Mouse (Mus musculus): Measurements from ENCODE around the gene Rem1. TPM values are rescaled to one million over a fixed set of nuclear protein-coding genes. Genes with fewer than 3 reads are reported as not detected.
A peak's percentile ranks its signal among the peaks of the same experiment; 100 is the strongest.

Gene Rem1
- total RNA-seq, 2 experiments from 2014 or later = 0.42 to 2.0 TPM

DNA sequence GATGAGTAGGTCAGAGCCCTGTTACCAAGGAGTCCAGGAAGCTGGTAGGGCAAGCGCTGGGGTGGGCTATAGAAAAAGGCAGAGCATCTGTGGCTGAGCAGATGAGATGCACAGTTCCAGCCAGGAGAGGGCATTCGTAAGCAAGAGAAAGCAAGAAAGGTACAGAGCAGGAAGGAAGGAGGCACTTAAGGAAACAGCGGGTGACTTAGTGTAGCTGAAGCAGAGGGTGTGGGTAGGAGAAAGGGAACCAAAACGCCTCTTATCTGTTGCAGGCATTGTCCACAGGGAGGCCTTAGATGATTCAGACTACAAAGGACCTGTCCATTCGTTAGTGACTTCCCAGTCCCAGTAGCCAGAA lies 44.9 kb downstream of the Rem1 start:
- Histone ChIP-seq H3K27ac (peak overlapping the region; percentile 96; the same call in 1 of the 2 replicates), H3K4me3 (peak overlapping the region; percentile 95)
- TF ChIP-seq CTCF (conservative IDR thresholded peaks at IDR 0.05) = peak; percentile 72
- no peak for DNase-seq (ENCODE audit: low spot score in 2 of 2)

- peak overlapping the region; percentile 96; the same call in 1 of the 2 replicates for H3K27ac ChIP-seq
Observed at GRCm38 (mm10) chr2:152672166-152672565, 45.4 kb downstream of the Rem1 start.

DNA sequence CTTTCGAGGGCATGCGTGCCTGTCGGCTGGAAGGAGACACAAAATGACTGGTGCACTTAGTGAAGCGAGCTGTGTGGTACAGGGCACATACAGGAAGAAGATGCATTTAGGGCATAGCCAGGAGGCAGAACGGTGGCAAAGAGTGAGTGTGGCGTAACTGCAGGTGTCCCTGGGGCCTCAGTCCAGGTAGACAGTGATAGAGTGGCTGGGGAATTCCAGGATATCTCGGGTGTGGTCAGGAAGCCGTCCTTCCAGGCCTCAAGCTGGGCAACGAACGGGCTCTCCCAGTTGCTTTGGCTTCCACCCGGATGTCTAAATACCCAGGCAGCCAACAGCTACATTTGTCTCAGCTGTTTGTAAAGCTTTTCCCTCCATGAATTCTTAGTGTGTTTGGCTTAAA lies 47.4 kb downstream of the Rem1 start:
- TF ChIP-seq CTCF (conservative IDR thresholded peaks at IDR 0.05) = no peak
- peak overlapping the region; percentile 28; the same call in 1 of the 2 replicates for H3K27ac ChIP-seq
- no peak overlapping the region for H3K4me3 ChIP-seq
- no peak for DNase-seq (ENCODE audit: low spot score in 2 of 2)

More at GRCm38 (mm10) chr2:152672166-152672565, 45.4 kb downstream of the Rem1 start:
- DNase-seq (ENCODE audit: low spot score in 2 of 2) = no peak
- no peak for TF ChIP-seq CTCF (conservative IDR thresholded peaks at IDR 0.05)
- peak overlapping the region; percentile 95 for H3K4me3 ChIP-seq

DNA sequence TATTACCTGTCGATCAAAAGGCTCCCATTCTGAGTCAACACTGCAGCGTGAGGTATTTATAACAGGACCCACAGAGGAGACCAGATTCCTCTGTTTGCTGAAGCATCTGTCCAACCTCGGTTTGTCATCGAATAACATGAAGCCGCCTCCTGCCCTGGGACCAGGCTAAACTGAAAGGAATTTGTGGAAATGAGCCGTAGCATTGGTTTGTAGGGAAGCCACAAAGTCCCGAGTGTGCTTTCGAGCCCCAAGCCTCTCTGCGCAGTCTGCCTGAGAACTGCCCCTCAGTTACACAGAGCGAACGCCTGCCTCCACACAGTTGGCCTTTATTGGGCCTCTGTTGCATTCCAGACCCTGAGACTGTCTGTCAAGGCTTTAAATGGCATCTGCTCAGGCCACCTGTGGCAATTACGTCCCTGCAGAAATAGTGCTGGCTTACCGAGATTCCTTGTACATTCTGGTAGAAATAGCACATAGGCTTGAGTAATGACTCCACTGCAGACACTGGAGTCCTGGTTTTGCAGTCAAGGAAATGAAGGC lies 48.6 kb downstream of the Rem1 start:
- H3K4me3 ChIP-seq = no peak overlapping the region
- no peak for DNase-seq (ENCODE audit: low spot score in 2 of 2)
- no peak for TF ChIP-seq CTCF (conservative IDR thresholded peaks at IDR 0.05)
- peak overlapping the region; percentile 28; the same call in 1 of the 2 replicates for H3K27ac ChIP-seq

GRCm38 (mm10) chr2:152678302-152678701 lies 51.6 kb downstream of the Rem1 start:
- H3K27ac ChIP-seq = no peak overlapping the region; the same call in 1 of the 2 replicates
- no peak overlapping the region for H3K4me3 ChIP-seq
- DNase-seq (ENCODE audit: low spot score in 2 of 2) = peak; percentile 58 to 59
- TF ChIP-seq CTCF (conservative IDR thresholded peaks at IDR 0.05) = peak; percentile 90

- no peak for TF ChIP-seq CTCF (conservative IDR thresholded peaks at IDR 0.05)
- no peak for DNase-seq (ENCODE audit: low spot score in 2 of 2)
- H3K4me3 ChIP-seq = no peak overlapping the region
- peak overlapping the region; percentile 23; the same call in 1 of the 2 replicates for H3K27ac ChIP-seq
Observed at GRCm38 (mm10) chr2:152678925-152679324, 52.2 kb downstream of the Rem1 start.

DNA sequence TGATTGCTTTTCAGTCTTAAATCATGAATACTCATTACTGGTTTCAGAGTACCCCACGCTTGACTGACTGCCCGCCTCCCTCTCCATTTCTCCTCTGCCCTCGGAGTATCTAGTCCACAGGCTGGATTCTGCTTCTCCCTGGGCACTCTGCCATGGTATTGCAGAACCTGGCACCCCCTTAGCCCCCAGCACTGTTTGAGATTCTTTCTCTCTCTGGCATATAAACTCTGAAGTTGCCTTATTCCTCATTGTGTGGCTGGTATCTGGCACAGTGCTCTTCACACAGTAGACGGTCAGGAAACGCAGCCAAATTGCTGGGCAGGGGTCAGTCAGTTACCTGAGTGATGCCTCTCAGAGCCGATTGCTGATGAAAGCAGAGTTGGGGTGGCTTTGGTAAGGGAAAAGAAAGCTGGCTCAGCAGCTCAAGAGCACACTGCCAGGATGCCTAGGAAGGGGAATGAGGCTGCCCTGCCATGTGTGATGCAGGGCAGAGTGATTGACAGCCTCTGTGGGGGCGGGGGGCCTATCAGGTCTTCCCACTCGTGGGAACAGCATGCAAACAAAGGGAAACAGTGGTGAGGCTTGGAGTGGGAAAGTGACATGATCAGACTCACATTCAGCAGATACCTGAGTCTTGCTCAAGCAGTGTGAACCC lies 53.1 kb downstream of the Rem1 start:
- no peak for DNase-seq (ENCODE audit: low spot score in 2 of 2)
- H3K27ac ChIP-seq = peak overlapping the region; percentile 63; the same call in 1 of the 2 replicates
- H3K4me3 ChIP-seq = peak overlapping the region; percentile 17; the same call in 1 of the 2 replicates
- no peak for TF ChIP-seq CTCF (conservative IDR thresholded peaks at IDR 0.05)

DNA sequence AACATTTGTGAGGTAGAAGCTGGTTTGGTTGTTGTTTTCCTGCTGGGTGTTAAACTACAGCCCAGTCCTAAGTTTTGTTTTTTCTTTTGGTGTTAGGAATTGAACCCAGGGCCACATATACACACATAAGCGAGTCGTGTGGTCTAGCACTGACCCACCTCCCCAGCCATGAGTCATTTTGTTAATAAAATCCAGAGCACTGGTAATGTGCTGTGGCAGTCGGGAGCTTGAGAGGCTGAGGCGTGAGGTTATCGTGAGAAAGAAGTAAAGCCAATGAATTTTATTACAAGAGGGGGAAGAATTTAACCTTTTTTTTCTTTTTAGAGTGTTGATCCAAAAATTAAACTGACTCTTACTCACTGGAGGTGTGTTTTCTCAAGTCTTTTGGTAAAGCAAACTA lies 56.3 kb downstream of the Rem1 start:
- H3K4me3 ChIP-seq = no peak overlapping the region
- DNase-seq (ENCODE audit: low spot score in 2 of 2) = no peak
- no peak overlapping the region; the same call in 1 of the 2 replicates for H3K27ac ChIP-seq
- TF ChIP-seq CTCF (conservative IDR thresholded peaks at IDR 0.05) = no peak

Other genes with a start within 250 kb of the Rem1 start
- gene Sox12, start 228.9 kb upstream of the Rem1 start, total RNA-seq (2021) = 10 to 100 TPM; 16.5 to 19.5 TPM
- 10 to 100 TPM in 1 of 2 experiments, 1 to 10 TPM in 1; 9.9 to 10.1 TPM for gene Zcchc3, start 211.9 kb upstream of the Rem1 start, total RNA-seq (2021)
- gene 6820408C15Rik, start 211.4 kb upstream of the Rem1 start, total RNA-seq (2021) = 1 to 10 TPM; 2.4 to 3.2 TPM
- gene Defb23, start 162.3 kb upstream of the Rem1 start, total RNA-seq (2021) = not detected
- not detected for gene Defb20, start 149.9 kb upstream of the Rem1 start, total RNA-seq (2021)
- not detected for gene Defb22, start 136.8 kb upstream of the Rem1 start, total RNA-seq (2021)
- not detected for gene Defb26, start 115.3 kb upstream of the Rem1 start, total RNA-seq (2021)
- gene Defb28, start 108.7 kb upstream of the Rem1 start, total RNA-seq (2021) = not detected
- gene Defb29, start 86.9 kb upstream of the Rem1 start, total RNA-seq (2021) = not detected
- gene Gm17416, start 57.6 kb upstream of the Rem1 start, total RNA-seq (2021) = not detected
- not detected for gene Defb21, start 54.2 kb upstream of the Rem1 start, total RNA-seq (2021)
- not detected for gene Defb19, start 46.6 kb upstream of the Rem1 start, total RNA-seq (2021)
- gene Defb45, start 27.6 kb upstream of the Rem1 start, total RNA-seq (2021) = not detected
- gene Defb36, start 22.6 kb upstream of the Rem1 start, total RNA-seq (2021) = not detected
- not detected for gene Defb25, start 3.9 kb upstream of the Rem1 start, total RNA-seq (2021)
- 10 to 100 TPM; 71.5 to 73.3 TPM for gene H13, start 42.5 kb downstream of the Rem1 start, total RNA-seq (2021)
- gene Mcts2, start 60.1 kb downstream of the Rem1 start, total RNA-seq (2021) = 10 to 100 TPM; 18.8 to 20.8 TPM
- 10 to 100 TPM; 23.5 to 25.4 TPM for gene Id1, start 109.3 kb downstream of the Rem1 start, total RNA-seq (2021)
- 1 to 10 TPM; 1.4 to 1.6 TPM for gene Cox4i2, start 127.2 kb downstream of the Rem1 start, total RNA-seq (2021)
- 100 to 1,000 TPM; 129 to 134 TPM for gene Bcl2l1, start 204.8 kb downstream of the Rem1 start, total RNA-seq (2021)
- 1 to 10 TPM; 2.0 to 2.2 TPM for gene Tpx2, start 221.0 kb downstream of the Rem1 start, total RNA-seq (2021)

All from layer of hippocampus, adult 2 months (tissue).